Mouse (Mus musculus): ENCODE measurements at regions not wholly inside any gene's neighbourhood (a gene's known extent, or its start where the extent isn't known, plus 50 kb on each side); places are given as distances from the start of the nearest gene placed in this dataset.
A peak's percentile ranks its signal among the peaks of the same experiment; 100 is the strongest.

- H3K27ac ChIP-seq (ENCODE audit: low read depth, low read length) = no peak overlapping the region
- no peak for DNase-seq (ENCODE audit: low spot score)
- H3K36me3 ChIP-seq (ENCODE audit: insufficient read depth, low read length) = no peaks in the 10 kb centered on the region
- no peak for TF ChIP-seq CTCF (IDR thresholded peaks at IDR 0.05)
- no peaks in the 10 kb centered on the region for H3K4me1 ChIP-seq (ENCODE audit: insufficient read depth, low read length)
- H3K9me3 ChIP-seq (ENCODE audit: low read length) = no peaks in the 10 kb centered on the region
- H3K4me3 ChIP-seq (ENCODE audit: low read depth, low read length) = no peak overlapping the region
- no peaks in the 10 kb centered on the region for H3K27me3 ChIP-seq (ENCODE audit: insufficient read depth, low read length)
- no peak overlapping the region for H3K4me2 ChIP-seq (ENCODE audit: low read depth, low read length, poor library complexity, severe bottlenecking)
- ATAC-seq (ENCODE audit: low FRiP score) = no peak
- H3K9ac ChIP-seq (replicated peaks; ENCODE audit: low read length, poor library complexity, severe bottlenecking) = no peak overlapping the region
These were observed 467.0 kb upstream of the Cblb start for GRCm38 (mm10) chr16:51564064-51564463.

GRCm38 (mm10) chr16:51577915-51578593 is 453.0 kb upstream of the Cblb start:
- no peaks in the 10 kb centered on the region for H3K4me1 ChIP-seq (ENCODE audit: insufficient read depth, low read length)
- no peak overlapping the region for H3K9ac ChIP-seq (replicated peaks; ENCODE audit: low read length, poor library complexity, severe bottlenecking)
- no peaks in the 10 kb centered on the region for H3K27me3 ChIP-seq (ENCODE audit: insufficient read depth, low read length)
- H3K4me2 ChIP-seq (ENCODE audit: low read depth, low read length, poor library complexity, severe bottlenecking) = no peak overlapping the region
- WGBS = 47% methylated on average over 2 of the region's 2 CpGs
- H3K27ac ChIP-seq (ENCODE audit: low read depth, low read length) = no peak overlapping the region
- no peak for TF ChIP-seq CTCF (IDR thresholded peaks at IDR 0.05)
- no peak for DNase-seq (ENCODE audit: low spot score)
- H3K4me3 ChIP-seq (ENCODE audit: low read depth, low read length) = no peak overlapping the region
- H3K36me3 ChIP-seq (ENCODE audit: insufficient read depth, low read length) = no peaks in the 10 kb centered on the region
- H3K9me3 ChIP-seq (ENCODE audit: low read length) = no peaks in the 10 kb centered on the region
- ATAC-seq (ENCODE audit: low FRiP score) = no peak

- no peak for TF ChIP-seq CTCF (IDR thresholded peaks at IDR 0.05)
- H3K36me3 ChIP-seq (ENCODE audit: insufficient read depth, low read length) = no peaks in the 10 kb centered on the region
- WGBS = 76% methylated on average over 1 of the region's 1 CpGs
- no peak overlapping the region for H3K4me2 ChIP-seq (ENCODE audit: low read depth, low read length, poor library complexity, severe bottlenecking)
- H3K27me3 ChIP-seq (ENCODE audit: insufficient read depth, low read length) = no peaks in the 10 kb centered on the region
- H3K27ac ChIP-seq (ENCODE audit: low read depth, low read length) = no peak overlapping the region
- ATAC-seq (ENCODE audit: low FRiP score) (no peak), DNase-seq (ENCODE audit: low spot score) (peak; percentile 45)
- no peak overlapping the region for H3K4me3 ChIP-seq (ENCODE audit: low read depth, low read length)
- H3K9me3 ChIP-seq (ENCODE audit: low read length) = no peaks in the 10 kb centered on the region
- H3K9ac ChIP-seq (replicated peaks; ENCODE audit: low read length, poor library complexity, severe bottlenecking) = no peak overlapping the region
- no peaks in the 10 kb centered on the region for H3K4me1 ChIP-seq (ENCODE audit: insufficient read depth, low read length)
These were observed 450.5 kb upstream of the Cblb start for GRCm38 (mm10) chr16:51580525-51580924.

- WGBS = 17% methylated on average over 2 of the region's 2 CpGs
These were observed 441.1 kb upstream of the Cblb start for GRCm38 (mm10) chr16:51589924-51590397.

GRCm38 (mm10) chr16:51617579-51617978 is 413.4 kb upstream of the Cblb start:
- no peak for ATAC-seq (ENCODE audit: low FRiP score)
- Histone ChIP-seq H3K4me2 (ENCODE audit: low read depth, low read length, poor library complexity, severe bottlenecking) (no peak overlapping the region), H3K4me3 (ENCODE audit: low read depth, low read length) (no peak overlapping the region), H3K4me1 (ENCODE audit: insufficient read depth, low read length) (no peaks in the 10 kb centered on the region), H3K9ac (replicated peaks; ENCODE audit: low read length, poor library complexity, severe bottlenecking) (no peak overlapping the region), H3K27ac (ENCODE audit: low read depth, low read length) (no peak overlapping the region), H3K27me3 (ENCODE audit: insufficient read depth, low read length) (no peaks in the 10 kb centered on the region), H3K36me3 (ENCODE audit: insufficient read depth, low read length) (no peaks in the 10 kb centered on the region), H3K9me3 (ENCODE audit: low read length) (no peaks in the 10 kb centered on the region)
- no peak for TF ChIP-seq CTCF (IDR thresholded peaks at IDR 0.05)
- DNase-seq (ENCODE audit: low spot score) = no peak

More at GRCm38 (mm10) chr16:51589924-51590397, 441.1 kb upstream of the Cblb start:
- Histone ChIP-seq H3K36me3 (ENCODE audit: insufficient read depth, low read length) (no peaks in the 10 kb centered on the region), H3K4me1 (ENCODE audit: insufficient read depth, low read length) (no peaks in the 10 kb centered on the region), H3K9ac (replicated peaks; ENCODE audit: low read length, poor library complexity, severe bottlenecking) (no peak overlapping the region), H3K4me3 (ENCODE audit: low read depth, low read length) (no peak overlapping the region), H3K27me3 (ENCODE audit: insufficient read depth, low read length) (no peaks in the 10 kb centered on the region), H3K9me3 (ENCODE audit: low read length) (no peaks in the 10 kb centered on the region), H3K27ac (ENCODE audit: low read depth, low read length) (no peak overlapping the region), H3K4me2 (ENCODE audit: low read depth, low read length, poor library complexity, severe bottlenecking) (no peak overlapping the region)
- DNase-seq (ENCODE audit: low spot score) (no peak), ATAC-seq (ENCODE audit: low FRiP score) (no peak)
- TF ChIP-seq CTCF (IDR thresholded peaks at IDR 0.05) = no peak

GRCm38 (mm10) chr16:51646646-51647045 is 384.4 kb upstream of the Cblb start:
- no peaks in the 10 kb centered on the region for H3K4me1 ChIP-seq (ENCODE audit: insufficient read depth, low read length)

More at GRCm38 (mm10) chr16:51646646-51647045, 384.4 kb upstream of the Cblb start:
- TF ChIP-seq CTCF (IDR thresholded peaks at IDR 0.05) = no peak
- Histone ChIP-seq H3K4me2 (ENCODE audit: low read depth, low read length, poor library complexity, severe bottlenecking) (no peak overlapping the region), H3K9ac (replicated peaks; ENCODE audit: low read length, poor library complexity, severe bottlenecking) (no peak overlapping the region), H3K9me3 (ENCODE audit: low read length) (no peaks in the 10 kb centered on the region), H3K27me3 (ENCODE audit: insufficient read depth, low read length) (no peaks in the 10 kb centered on the region), H3K4me3 (ENCODE audit: low read depth, low read length) (no peak overlapping the region), H3K36me3 (ENCODE audit: insufficient read depth, low read length) (no peaks in the 10 kb centered on the region), H3K27ac (ENCODE audit: low read depth, low read length) (no peak overlapping the region)
- DNase-seq (ENCODE audit: low spot score) (no peak), ATAC-seq (ENCODE audit: low FRiP score) (no peak)
- WGBS = 92% methylated on average over 1 of the region's 1 CpGs

All from midbrain, postnatal 0 days (tissue).